Mouse (Mus musculus) cerebellum, adult 8-10 months (tissue): ENCODE results near the gene 2310034C09Rik.
"Not testable (repeated sequence)": the region's sequence is repeated elsewhere in the genome, so short reads cannot be mapped to it uniquely, and the experiment has no call there.

Source experiments
- DNase-seq: peaks from one replicate; pipeline ENCODE4 v3.0.0; 2022

The 2310034C09Rik gene

GRCm38 (mm10) chr16:88758547-88758946 is at the start of gene 2310034C09Rik:
TSS of gene 2310034C09Rik (plus strand) at chr16:88758847.
- not testable (repeated sequence) for DNase-seq

- no peak for DNase-seq
Observed at GRCm38 (mm10) chr16:88710757-88711156, 47.9 kb upstream of the 2310034C09Rik start.

DNA sequence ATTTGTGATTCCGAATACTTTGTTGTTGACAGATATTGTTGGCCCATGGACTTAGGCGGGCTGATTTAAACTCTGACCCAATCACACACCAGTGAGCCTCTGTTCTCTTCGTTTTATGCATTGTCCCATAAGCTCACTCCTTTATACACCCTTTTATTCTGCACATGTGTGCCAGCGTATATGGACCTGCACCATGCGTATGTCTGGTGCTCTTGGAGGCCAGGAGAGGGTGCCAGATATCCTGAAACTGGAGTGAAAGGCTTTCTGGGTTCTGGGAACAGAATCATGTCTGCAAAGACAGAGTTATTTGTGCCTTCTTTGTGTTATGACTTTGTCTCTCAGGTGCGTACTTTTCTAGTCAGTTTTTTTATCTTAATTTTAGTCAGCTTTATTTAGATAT is 47.4 kb upstream of the 2310034C09Rik start:
- DNase-seq = no peak

GRCm38 (mm10) chr16:88716549-88716948 is 42.1 kb upstream of the 2310034C09Rik start:
- no peak for DNase-seq

GRCm38 (mm10) chr16:88720031-88720430 is 38.6 kb upstream of the 2310034C09Rik start:
- no peak for DNase-seq

DNA sequence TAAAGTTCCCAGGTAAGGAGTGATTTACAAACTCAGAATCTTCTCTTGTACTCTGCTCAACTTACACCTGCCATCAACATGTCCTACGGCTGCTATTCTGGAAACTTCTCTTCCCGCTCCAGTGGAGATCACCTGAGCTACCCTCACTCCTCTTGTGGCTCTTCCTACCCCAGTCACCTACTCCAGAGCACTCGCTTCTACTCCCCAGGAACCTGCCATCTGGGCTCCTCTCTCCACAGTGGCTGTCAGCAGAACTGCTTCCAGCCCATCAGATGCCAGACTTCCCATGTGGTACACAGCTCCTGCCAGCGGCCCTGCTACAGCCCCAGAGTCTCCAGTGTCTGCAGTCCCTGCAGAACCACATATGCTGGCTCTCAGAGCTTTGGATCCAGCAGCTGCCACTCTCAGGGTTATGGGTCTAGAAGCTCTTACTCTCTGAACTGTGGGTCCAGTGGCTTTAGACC is 29.8 kb upstream of the 2310034C09Rik start, which contains the start of gene Krtap13-1:
Gene Krtap13-1, plus strand, starts transcription at position 51 of the 464 bp plus-strand sequence.
- no peak for DNase-seq

- no peak for DNase-seq
Observed at GRCm38 (mm10) chr16:88735391-88735790, 23.3 kb upstream of the 2310034C09Rik start.

DNA sequence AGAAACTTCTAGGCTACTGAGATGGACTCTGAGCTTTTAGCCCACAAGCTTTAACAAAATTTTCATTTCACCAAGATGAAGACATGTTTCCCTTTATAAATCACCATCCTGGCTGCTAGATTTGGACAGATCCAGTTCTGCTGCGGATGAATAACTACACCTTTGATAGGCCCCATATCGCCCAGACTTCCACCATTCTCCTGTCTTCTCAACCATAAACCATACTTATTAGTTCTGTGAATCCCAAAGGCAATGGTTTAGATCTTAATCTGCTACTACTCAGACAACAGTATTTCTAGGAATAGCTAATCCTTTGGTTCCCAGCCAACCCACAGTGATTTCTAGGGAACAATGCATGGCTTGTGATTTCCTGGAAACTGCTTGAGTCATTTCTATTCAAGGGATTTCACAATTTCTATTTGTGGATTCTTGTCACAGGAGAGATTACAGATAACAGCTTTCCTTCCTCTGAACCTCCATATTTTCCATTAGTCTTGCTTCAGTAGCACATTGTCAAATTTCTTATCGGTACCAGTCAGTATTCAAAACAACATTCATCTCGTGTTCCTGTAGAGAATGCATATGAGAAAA is 13.8 kb upstream of the 2310034C09Rik start:
- DNase-seq = no peak

DNA sequence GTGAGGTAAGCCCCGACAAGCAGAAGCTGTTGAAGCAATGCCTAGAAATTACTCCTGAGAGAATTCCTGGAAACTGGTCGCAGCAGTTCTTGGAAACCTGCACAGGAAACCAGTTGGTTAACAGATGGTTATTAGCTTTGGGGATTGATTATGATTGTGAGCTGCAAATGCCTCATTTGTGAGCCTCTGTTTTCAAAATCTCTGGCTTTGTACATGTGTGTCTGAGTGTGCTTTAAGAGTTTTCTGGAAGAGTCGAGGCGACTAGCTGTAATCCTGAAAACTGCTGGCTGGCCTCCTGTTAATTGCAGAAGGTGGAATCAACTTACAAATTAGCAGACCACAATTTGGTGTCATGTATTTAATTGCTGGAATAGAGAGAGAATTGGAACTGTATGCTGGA is 10.7 kb upstream of the 2310034C09Rik start:
- no peak for DNase-seq

DNA sequence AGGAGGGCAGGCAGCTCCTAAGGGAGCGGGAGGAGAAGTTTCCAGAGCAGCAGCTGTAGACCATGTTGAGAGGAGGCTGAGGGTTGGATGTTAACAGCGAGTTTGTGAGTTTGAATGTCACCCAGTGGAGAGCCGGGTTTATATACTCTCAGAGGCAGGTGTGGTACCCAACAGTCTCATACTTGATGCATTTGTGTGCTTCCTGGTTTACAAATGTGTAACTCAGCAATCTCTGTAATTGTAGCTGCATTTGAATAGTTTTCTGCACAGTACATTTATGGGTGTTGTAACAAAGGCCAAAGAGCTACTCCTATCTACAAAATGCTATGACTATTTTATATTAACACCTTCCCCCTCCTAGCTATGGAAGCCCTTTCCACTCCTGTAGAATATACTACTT is 7.1 kb upstream of the 2310034C09Rik start, which contains the start of gene Krtap13:
Gene Krtap13, minus strand, starts transcription at position 101 of the 400 bp plus-strand sequence.
- not testable (repeated sequence) for DNase-seq

DNA sequence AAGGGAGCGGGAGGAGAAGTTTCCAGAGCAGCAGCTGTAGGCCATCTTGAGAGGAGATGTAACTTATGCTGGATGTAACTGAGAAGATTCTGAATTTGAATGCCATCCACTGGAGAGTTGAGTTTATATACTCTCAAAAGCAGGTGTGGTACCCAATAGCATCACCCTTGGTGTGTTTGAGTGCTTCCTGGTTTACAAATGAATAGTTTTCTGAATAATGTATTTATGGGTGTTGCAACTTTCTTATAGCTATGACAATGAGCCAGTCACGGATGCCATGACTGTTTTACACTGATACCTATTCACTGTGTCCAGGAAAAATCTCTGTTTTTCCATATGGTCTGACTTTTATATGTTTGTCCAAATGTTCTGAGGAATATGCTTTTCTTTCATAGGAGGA is 15.5 kb downstream of the 2310034C09Rik start, which contains the start of gene 2310057N15Rik:
Gene 2310057N15Rik, minus strand, starts transcription at position 101 of the 400 bp plus-strand sequence.
- DNase-seq = no peak

DNA sequence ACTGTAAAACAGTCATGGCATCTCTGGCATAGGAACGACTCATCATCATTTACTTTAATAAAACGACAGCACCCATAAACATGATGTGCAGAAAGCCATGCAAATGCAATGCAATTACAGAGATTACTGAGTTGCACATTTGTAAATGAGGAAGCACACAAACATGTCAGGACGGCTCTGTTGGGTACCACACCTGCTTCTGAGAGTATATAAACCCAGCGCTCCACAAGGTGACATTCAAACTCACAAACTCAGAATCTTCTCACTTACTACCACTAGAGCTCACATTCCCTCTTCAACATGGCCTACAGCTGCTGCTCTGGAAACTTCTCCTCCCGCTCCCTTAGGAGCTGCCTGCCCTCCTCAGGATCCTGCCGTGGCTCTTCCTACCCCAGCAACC is 18.9 kb downstream of the 2310034C09Rik start, which contains the start of gene Gm5965:
Gene Gm5965, plus strand, starts transcription at position 301 of the 400 bp plus-strand sequence.
- DNase-seq = no peak

DNA sequence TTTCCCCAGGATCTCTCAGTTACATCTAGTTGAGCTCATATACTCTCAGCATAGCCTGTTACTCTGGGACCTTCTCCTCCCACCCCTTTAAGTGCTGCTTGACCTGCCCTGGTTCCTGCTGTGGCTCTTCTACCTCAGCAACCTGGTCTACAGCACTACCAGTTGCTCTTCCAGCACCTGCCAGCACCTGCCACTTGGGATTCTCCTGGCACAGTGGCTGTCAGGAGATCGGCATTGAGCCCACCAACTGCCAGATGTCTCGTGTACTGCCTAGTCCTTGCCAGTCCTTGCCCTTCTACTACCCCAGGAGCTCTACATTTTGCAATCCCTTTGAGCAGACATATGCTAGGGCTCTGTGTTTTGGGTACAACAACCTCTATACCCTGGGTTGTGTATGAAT is 28.1 kb downstream of the 2310034C09Rik start:
- DNase-seq = no peak
